Mouse (Mus musculus): ENCODE measurements around the gene Adamts20.

The Adamts20 gene

GRCm38 (mm10) chr15:94252962-94253712, 212.1 kb downstream of the Adamts20 start:
- no peak for DNase-seq (ENCODE audit: low read depth, low spot score)

DNA sequence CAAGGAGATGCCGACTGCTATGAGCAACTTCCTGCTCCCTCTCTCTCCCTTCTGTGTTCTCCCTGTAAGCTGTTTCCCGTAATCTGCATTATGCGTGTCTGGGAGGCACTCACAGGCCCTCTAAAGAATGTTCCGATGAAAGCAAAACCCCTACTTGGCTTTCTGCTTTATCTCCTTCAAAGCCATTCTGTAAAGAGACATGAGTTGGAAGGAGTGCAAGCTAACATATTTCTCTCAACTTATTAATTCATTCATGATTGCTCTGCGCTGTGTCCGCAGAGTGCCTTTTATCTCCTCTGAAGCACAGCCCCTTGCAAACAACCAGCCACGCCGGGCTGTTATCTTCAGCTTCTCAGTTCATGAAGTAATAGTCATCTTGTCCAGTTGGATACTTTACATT, 215.5 kb downstream of the Adamts20 start:
- no peak for DNase-seq (ENCODE audit: low read depth, low spot score)

- DNase-seq (ENCODE audit: low read depth, low spot score): no peak
Observed at GRCm38 (mm10) chr15:94248386-94248785, 216.8 kb downstream of the Adamts20 start.

- no peak for DNase-seq (ENCODE audit: low read depth, low spot score)
Observed at GRCm38 (mm10) chr15:94246669-94247068, 218.5 kb downstream of the Adamts20 start.

GRCm38 (mm10) chr15:94244336-94244735, 220.9 kb downstream of the Adamts20 start:
- no peak for DNase-seq (ENCODE audit: low read depth, low spot score)

DNA sequence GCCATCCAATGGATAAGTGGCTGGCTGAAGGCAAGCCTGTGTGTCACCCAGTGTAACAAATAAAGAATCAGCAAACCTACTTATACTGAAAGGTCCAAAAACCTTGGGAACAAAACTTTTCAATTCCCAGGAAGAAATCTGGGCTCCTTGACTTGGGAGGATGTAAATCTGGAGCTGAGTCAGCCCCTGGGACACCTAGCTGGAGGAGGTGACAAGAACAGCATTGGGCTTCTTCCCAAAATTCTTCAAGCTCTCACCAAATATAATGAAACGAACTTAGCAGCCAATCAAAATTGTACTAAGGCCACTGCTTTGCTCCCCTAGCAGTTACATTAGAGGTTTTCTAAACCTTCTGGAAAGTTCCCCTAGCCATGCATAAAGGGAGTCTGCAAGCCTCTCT, 223.1 kb downstream of the Adamts20 start:
- DNase-seq (ENCODE audit: low read depth, low spot score): no peak

GRCm38 (mm10) chr15:94239637-94240036, 225.6 kb downstream of the Adamts20 start:
- DNase-seq (ENCODE audit: low read depth, low spot score): no peak

GRCm38 (mm10) chr15:94239127-94239526, 226.1 kb downstream of the Adamts20 start:
- DNase-seq (ENCODE audit: low read depth, low spot score): no peak

DNA sequence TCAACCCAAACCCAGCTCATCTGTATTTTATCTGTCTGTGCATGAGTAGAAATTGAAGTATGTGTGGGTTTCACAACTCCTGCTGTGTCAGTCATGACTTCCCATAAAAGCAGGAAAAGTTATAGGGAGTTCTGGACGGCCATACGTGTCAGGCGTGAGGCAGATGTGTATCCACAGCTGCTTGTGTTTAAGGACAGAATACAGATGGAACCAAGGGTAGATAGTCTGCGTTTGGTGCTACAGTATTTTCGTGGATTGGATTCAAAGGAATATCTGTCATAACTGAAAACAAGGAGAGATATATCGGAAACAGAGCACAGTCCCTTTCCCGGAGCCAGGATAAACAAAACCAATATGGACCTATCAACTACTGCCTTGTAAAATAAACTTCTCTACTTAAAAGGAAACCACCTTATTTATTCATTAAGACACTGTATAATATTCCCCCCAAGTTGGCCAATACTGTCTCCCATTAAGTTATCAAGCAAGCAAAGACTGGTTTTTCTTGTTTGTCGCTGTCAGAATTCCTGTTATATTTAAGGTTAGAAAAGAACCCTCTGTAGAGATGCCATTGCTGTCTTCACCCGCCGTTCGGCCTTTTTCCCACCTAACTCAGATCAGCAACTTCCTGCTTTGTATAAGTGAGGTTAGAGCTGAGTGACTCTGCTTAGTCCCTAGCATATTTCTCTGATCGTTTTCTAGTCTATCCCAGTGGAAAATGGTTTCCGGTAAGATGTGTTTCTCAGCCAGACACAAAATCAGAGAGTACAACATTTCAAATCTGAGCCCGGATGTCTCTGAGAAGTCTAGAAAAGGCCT, 227.0 kb downstream of the Adamts20 start:
- DNase-seq (ENCODE audit: low read depth, low spot score): no peak

DNA sequence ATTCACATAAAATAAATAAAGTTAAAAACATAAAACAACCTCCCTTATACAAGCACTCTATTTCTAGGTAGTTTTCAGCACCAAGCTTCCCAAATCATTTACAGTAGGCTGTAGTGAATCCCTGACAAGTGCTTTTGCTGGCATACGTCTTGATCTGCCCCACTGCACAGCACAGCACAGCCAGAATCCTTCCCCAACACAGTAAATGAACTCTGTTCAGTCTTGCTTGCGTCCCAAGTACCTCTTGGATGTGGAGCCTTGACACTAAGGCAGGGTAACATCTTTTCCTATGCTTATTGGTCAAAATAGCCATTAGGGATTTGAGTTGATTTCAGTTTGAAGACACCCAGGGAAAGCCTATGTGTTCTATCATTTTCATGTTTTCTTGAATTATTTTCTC, 228.5 kb downstream of the Adamts20 start:
- DNase-seq (ENCODE audit: low read depth, low spot score): no peak

DNA sequence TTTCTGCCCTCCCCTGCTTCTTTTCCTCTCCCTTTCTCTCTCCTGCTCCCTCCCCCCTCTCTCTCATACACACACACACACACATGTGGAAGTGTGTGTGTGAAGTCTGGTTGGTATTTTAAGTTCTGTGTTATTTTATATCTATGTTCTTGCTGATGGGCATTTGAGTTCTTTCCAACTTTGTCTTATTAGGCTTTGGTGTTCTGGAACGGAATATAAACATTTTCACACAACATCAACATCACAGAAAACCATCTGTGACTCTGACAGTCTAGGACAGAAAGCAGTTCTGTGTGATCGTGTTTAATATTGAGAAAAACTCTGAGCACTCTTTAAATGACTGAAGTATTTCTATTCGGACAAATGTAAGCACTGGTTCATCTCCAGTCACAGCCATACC, 229.1 kb downstream of the Adamts20 start:
- DNase-seq (ENCODE audit: low read depth, low spot score): no peak

DNA sequence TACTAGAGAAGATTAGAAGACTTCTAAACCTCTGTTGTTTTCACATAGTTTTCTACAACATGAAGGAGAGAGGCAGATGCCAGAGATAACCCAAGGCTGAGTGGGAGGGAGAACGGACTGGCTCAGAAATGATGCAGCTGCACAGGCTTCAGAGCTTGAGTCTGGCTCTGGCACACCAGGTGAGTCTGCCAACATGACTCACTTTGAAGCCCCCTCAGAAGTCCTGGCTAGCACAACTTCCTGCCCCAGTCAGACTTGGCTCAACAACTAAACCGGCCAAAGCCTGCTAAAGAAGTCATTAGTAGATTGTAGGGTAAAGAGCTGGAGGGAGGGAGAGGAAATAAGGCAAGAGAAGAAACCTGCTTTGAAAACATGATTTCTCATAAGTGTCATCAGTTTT, 230.0 kb downstream of the Adamts20 start:
- DNase-seq (ENCODE audit: low read depth, low spot score): no peak

GRCm38 (mm10) chr15:94231246-94231645, 234.0 kb downstream of the Adamts20 start:
- DNase-seq (ENCODE audit: low read depth, low spot score): no peak

GRCm38 (mm10) chr15:94227388-94227787, 237.8 kb downstream of the Adamts20 start:
- DNase-seq (ENCODE audit: low read depth, low spot score): no peak

- no peak for DNase-seq (ENCODE audit: low read depth, low spot score)
Observed at GRCm38 (mm10) chr15:94223101-94223500, 242.1 kb downstream of the Adamts20 start.

DNA sequence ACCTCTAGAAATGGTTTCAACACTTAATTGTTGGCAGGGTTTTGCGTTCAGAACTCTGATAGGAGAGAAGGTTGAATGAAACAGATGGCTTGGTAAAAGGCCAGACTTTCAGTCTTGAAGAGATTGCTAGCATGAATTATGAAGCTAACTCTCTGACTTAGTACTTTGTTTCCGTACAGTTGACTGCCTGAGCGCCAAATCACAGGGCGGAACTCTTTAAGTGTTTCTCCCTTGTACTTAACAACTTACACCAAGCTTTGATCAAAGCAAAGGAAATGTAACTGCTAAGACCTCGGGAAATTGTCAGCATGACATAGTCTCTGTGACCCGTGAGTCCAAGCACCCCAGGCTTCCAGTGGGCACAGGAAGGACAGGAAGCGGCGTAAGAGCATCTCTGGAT, 244.5 kb downstream of the Adamts20 start:
- no peak for DNase-seq (ENCODE audit: low read depth, low spot score)
